Mouse (Mus musculus) MEL (cell line): Measurements from ENCODE around the gene Scamp4.

Experiments
- NRF1 ChIP-seq: IDR thresholded peaks from 2 replicates; pipeline ENCODE4 v1.6.1; 2014; ENCODE audit warnings: low read depth, mild to moderate bottlenecking, inconsistent platforms, low read length, improper control_type of control experiment, moderate library complexity; ENCODE audit not compliant: poor library complexity, insufficient read depth, severe bottlenecking
- RAD21 ChIP-seq: IDR thresholded peaks from 2 replicates; pipeline ENCODE4 v1.6.1; 2011; ENCODE audit warnings: mild to moderate bottlenecking, low read depth, low read length, improper control_type of control experiment
- UBTF ChIP-seq: IDR thresholded peaks from 2 replicates; pipeline ENCODE4 v1.6.1; 2012; ENCODE audit warnings: low read depth, mild to moderate bottlenecking, inconsistent platforms, low read length, improper control_type of control experiment, moderate library complexity, borderline replicate concordance; ENCODE audit not compliant: insufficient read depth
- ZC3H11A ChIP-seq: IDR thresholded peaks from 2 replicates; pipeline ENCODE4 v1.6.1; 2012; ENCODE audit warnings: low read depth, mild to moderate bottlenecking, inconsistent platforms, low read length, improper control_type of control experiment

DNA sequence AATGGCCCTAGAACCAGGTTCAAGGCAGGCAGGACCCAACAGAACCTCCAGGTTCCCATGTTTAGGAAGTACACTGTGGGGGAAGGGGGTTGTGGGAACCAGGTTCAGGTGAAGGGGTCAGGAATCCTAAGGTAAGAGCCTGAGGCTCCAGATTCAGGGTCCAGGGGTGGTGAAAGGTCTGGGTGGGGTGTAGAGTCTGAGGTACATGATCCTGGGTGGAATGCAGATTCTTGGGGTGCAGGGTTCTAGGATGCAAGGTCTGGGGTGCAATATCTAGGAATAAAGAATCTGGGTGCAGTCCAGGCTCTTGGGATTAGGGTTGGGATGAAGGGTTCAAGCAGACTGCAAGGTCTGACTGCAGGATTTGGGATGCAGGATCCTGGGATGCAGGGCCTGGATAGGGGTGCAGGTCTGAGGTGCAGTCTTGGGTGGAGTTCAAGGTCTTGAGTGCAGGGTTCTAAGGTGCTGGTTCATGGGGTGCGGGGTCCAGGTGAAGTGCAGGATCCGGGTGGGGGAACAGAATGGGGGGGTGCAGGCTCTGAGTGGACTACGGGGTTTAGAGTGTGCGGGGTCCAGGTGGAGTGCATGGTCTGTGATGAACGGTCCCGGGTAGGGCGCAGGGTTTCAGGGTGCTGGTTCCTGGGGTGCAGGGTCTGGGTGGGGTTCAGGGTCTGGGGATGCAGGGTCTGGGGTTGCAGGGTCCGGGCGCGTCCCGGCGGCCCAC, 52.9 kb downstream of the Scamp4 start:
- no peak for TF ChIP-seq ZC3H11A
- no peak for TF ChIP-seq UBTF
- TF ChIP-seq NRF1: no peak
- no peak for TF ChIP-seq RAD21
